ENCODE assay signal across 32 mouse cellular contexts in genomic region chr1:144204766-144205165, GRCm38 (mm10). TPM values are rescaled to one million over a fixed set of nuclear protein-coding genes. Genes with fewer than 3 reads are reported as not detected.
"Had no signal": no experiment of that assay in that cellular context is flagged by ENCODE, and none has a peak within 500 bp of the region (broad histone marks: within the 10 kb centered on the region; RNA-seq: fewer than 3 reads in every experiment).

No protein-coding gene starts in this region.

- H3K36me3 ChIP-seq: heart, embryonic 13.5 days; heart, embryonic 15.5 days; hindbrain, embryonic 13.5 days; hindbrain, embryonic 15.5 days; limb, embryonic 10.5 days; limb, embryonic 12.5 days had no signal

- ATAC-seq: hindbrain, postnatal 0 days; intestine, embryonic 16.5 days had no signal

- H3K4me1 ChIP-seq: heart, embryonic 13.5 days; heart, embryonic 15.5 days; hindbrain, embryonic 13.5 days; hindbrain, embryonic 15.5 days; limb, embryonic 10.5 days; limb, embryonic 12.5 days had no signal

- H3K27ac ChIP-seq: gastrocnemius, adult 2 months; heart, adult 2 months; heart, embryonic 13.5 days; heart, embryonic 15.5 days; hindbrain, embryonic 13.5 days; hindbrain, embryonic 15.5 days; hindbrain, postnatal 0 days; layer of hippocampus, adult 2 months; left cerebral cortex, adult 2 months; limb, embryonic 10.5 days; limb, embryonic 12.5 days had no signal

- H3K4me3 ChIP-seq: gastrocnemius, adult 2 months; heart, adult 2 months; heart, embryonic 13.5 days; heart, embryonic 15.5 days; hindbrain, embryonic 13.5 days; hindbrain, embryonic 15.5 days; layer of hippocampus, adult 2 months; left cerebral cortex, adult 2 months; limb, embryonic 10.5 days; limb, embryonic 12.5 days had no signal

- DNase-seq: gastrocnemius, adult 2 months; gastrocnemius, postnatal 10 days; gastrocnemius, postnatal 25 days; heart, adult 11 months; heart, adult 2 months; heart, postnatal 14 days; heart, postnatal 36 days; kidney, adult 11 months; kidney, adult 8-10 months; kidney, postnatal 10 days; kidney, postnatal 25 days; kidney, postnatal 4 days; liver had no signal

- H3K27me3 ChIP-seq: heart, embryonic 13.5 days; heart, embryonic 15.5 days; hindbrain, embryonic 13.5 days; hindbrain, embryonic 15.5 days; limb, embryonic 12.5 days had no signal

RNA-seq across cellular contexts. Expression of gene Rgs13, which starts 27.6 kb away (rescaled TPM):
- total RNA-seq: gastrocnemius, adult 2 months; heart, adult 2 months; heart, postnatal 14 days; heart, postnatal 36 days; hematopoietic stem cell, adult 5-6 weeks had no signal
- polyA plus RNA-seq: heart, adult 2 months; heart, embryonic 11.5 days; heart, embryonic 13.5 days; intestine, embryonic 14.5 days; intestine, embryonic 16.5 days; kidney, embryonic 14.5 days; kidney, embryonic 16.5 days; limb, embryonic 10.5 days; limb, embryonic 12.5 days had no signal

RNA-seq across cellular contexts. Expression of gene Rgs1, which starts 44.3 kb away (rescaled TPM):
- total RNA-seq: gastrocnemius, adult 2 months; gastrocnemius, postnatal 10 days; gastrocnemius, postnatal 25 days; gastrocnemius, postnatal 4 days; heart, adult 2 months; heart, postnatal 36 days; layer of hippocampus, postnatal 10 days; layer of hippocampus, postnatal 25 days had no signal
- polyA plus RNA-seq: heart, adult 2 months; heart, embryonic 11.5 days; heart, embryonic 13.5 days; hindbrain, embryonic 11.5 days; hindbrain, embryonic 13.5 days; hindbrain, embryonic 15.5 days; hindbrain, postnatal 0 days; intestine, embryonic 14.5 days; kidney, embryonic 14.5 days; kidney, embryonic 16.5 days; limb, embryonic 10.5 days; limb, embryonic 12.5 days had no signal
